Mouse (Mus musculus): ENCODE measurements around the gene Limch1. TPM values are rescaled to one million over a fixed set of nuclear protein-coding genes. Genes with fewer than 3 reads are reported as not detected.

Limch1 gene
- polyA plus RNA-seq, 1 experiment from 2014 or later = 16.1 TPM

DNA sequence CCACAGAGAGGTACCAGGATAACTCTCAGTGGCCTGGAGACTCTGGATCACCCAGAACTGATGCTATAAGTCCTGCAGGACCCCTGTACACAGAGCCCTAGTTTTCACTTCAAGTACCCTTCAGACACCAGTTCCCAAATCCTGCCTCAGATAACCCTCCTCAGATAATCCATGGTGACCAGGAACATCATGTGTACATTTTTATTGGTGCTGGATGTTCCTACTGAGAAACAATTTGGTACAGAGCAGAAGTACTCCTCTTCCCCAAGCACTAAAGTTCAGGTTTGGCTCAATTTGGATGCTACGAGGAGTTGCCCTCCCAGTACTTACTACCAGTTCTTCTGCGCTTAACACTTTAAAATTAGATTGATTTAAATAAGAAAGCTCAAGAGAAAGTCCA lies 348.4 kb downstream of the Limch1 start:
- H3K4me2 ChIP-seq (ENCODE audit: low read length) = peak overlapping the region; percentile 20; the same call in 1 of the 2 replicates
- 9% methylated on average over 2 of the region's 2 CpGs for WGBS
- ATAC-seq (replicated peaks; ENCODE audit: low FRiP score, low TSS enrichment, low read depth) = no peak

DNA sequence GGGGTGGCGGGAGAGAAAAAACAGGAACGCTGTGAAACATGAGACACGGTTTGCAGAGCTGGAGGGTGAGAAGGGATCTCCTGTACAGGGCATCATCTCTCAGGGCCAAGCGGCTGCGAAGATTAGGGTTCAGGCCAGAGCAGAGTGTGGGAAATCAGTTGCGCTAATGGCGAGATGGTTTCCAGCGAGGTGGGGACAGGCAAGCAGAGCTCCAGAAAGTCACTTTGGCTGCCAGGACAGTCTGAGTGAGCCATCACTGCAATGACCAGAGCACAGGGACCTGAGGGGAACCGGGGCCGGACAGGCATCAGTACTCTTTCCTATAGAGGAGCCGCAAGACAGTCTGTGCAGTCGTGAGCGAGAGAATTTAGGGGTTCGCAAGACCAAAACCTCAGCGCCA lies 349.5 kb downstream of the Limch1 start:
- Histone ChIP-seq H3K4me3 (ENCODE audit: low read depth, low read length) (peak overlapping the region; percentile 34), H3K27ac (ENCODE audit: low read depth) (peak overlapping the region; percentile 64), H3K27me3 (replicated peaks; ENCODE audit: control insufficient read depth, insufficient read depth, low read length) (peaks cover 100% of the 10 kb centered on the region), H3K9ac (ENCODE audit: low read length) (peak overlapping the region; percentile 53), H3K4me2 (ENCODE audit: low read length) (no peak overlapping the region), H3K4me1 (replicated peaks; ENCODE audit: control insufficient read depth, insufficient read depth, low read length) (no peaks in the 10 kb centered on the region), H3K36me3 (ENCODE audit: control insufficient read depth, insufficient read depth, low read length) (no peaks in the 10 kb centered on the region), H3K9me3 (ENCODE audit: control insufficient read depth, low read length) (no peaks in the 10 kb centered on the region)
- peak; percentile 67 for DNase-seq (ENCODE audit: low spot score)
- ATAC-seq (replicated peaks; ENCODE audit: low FRiP score, low TSS enrichment, low read depth) = no peak
- under 1% methylated on average over 15 of the region's 15 CpGs for WGBS

More for the DNA sequence above, 348.4 kb downstream of the Limch1 start:
- Histone ChIP-seq H3K27ac (ENCODE audit: low read depth) (0 out of 2 replicates have a peak overlapping the region, but pooled peaks have one; percentile 5), H3K36me3 (ENCODE audit: control insufficient read depth, insufficient read depth, low read length) (no peaks in the 10 kb centered on the region), H3K4me3 (ENCODE audit: low read depth, low read length) (peak overlapping the region; percentile 8; the same call in 1 of the 2 replicates), H3K27me3 (replicated peaks; ENCODE audit: control insufficient read depth, insufficient read depth, low read length) (peaks cover 100% of the 10 kb centered on the region), H3K9me3 (ENCODE audit: control insufficient read depth, low read length) (no peaks in the 10 kb centered on the region), H3K4me1 (replicated peaks; ENCODE audit: control insufficient read depth, insufficient read depth, low read length) (no peaks in the 10 kb centered on the region), H3K9ac (ENCODE audit: low read length) (no peak overlapping the region)
- no peak for DNase-seq (ENCODE audit: low spot score)

DNA sequence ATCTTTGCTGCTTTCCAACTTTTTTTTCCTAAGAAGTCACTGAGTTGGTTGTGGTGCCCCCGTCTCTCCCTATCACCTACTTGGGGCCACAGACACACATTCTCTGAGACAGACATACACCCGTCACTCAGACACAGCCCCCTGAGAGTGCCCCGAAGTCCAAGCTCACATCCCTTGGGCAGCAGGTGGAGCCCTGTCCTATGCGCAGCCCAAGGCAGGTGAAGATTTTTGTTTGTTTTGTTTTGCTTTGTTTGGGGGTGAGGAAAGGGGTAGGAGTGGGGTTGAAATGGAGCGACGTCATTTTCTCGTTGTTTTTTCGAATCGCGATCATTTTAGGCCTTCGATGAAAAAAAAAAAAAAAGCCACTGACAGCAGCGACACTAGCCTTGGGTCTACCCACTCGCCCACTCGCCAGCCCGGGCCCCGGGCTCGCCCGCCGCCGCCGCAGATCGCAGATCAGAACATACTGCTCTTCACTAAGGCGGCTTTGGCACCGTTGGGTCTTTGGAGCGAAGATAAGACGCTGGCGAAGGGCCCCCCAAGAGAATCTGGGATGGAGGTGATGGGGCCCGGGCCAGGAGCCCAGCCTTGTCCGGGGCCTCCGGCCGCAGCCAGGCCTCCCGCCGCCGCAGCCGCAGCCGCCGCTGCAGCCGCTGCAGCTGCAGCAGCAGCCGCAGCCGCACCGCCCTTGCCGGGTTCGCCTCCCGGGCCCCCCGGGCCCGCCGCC lies 350.2 kb downstream of the Limch1 start:
- peak; percentile 64 for DNase-seq (ENCODE audit: low spot score)
- peak overlapping the region; percentile 64; the same call in 1 of the 2 replicates for H3K27ac ChIP-seq (ENCODE audit: low read depth)
- H3K27me3 ChIP-seq (replicated peaks; ENCODE audit: control insufficient read depth, insufficient read depth, low read length) = peaks cover 100% of the 10 kb centered on the region
- no peaks in the 10 kb centered on the region for H3K4me1 ChIP-seq (replicated peaks; ENCODE audit: control insufficient read depth, insufficient read depth, low read length)
- ATAC-seq (replicated peaks; ENCODE audit: low FRiP score, low TSS enrichment, low read depth) = no peak
- no peaks in the 10 kb centered on the region for H3K9me3 ChIP-seq (ENCODE audit: control insufficient read depth, low read length)
- under 1% methylated on average over 44 of the region's 47 CpGs for WGBS
- peak overlapping the region; percentile 34 for H3K4me3 ChIP-seq (ENCODE audit: low read depth, low read length)
- H3K9ac ChIP-seq (ENCODE audit: low read length) = peak overlapping the region; percentile 53
- H3K36me3 ChIP-seq (ENCODE audit: control insufficient read depth, insufficient read depth, low read length) = no peaks in the 10 kb centered on the region
- peak overlapping the region; percentile 39 for H3K4me2 ChIP-seq (ENCODE audit: low read length)

DNA sequence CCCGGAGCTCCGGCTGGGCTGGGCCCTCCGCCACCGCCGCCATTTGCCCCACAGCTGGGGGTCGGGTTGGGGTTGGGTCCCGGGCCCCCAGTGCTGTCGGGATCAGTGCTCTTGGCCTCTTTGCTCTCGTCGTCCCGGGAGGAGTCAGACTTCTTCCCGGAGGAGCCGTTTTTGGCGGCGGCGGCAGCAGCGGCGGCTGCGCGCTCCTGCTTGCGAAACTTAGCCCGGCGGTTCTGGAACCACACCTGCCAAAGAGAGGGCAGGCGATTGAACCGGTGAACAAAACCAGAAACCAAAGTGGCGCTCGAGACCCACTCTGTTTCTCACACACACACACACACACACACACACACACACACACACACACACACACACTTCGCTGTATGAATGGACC lies 350.7 kb downstream of the Limch1 start:
- 0% methylated on average over 27 of the region's 28 CpGs for WGBS
- H3K9me3 ChIP-seq (ENCODE audit: control insufficient read depth, low read length) = no peaks in the 10 kb centered on the region
- ATAC-seq (replicated peaks; ENCODE audit: low FRiP score, low TSS enrichment, low read depth) (no peak), DNase-seq (ENCODE audit: low spot score) (peak; percentile 78)
- peak overlapping the region; percentile 39 for H3K4me2 ChIP-seq (ENCODE audit: low read length)
- peak overlapping the region; percentile 34 for H3K4me3 ChIP-seq (ENCODE audit: low read depth, low read length)
- H3K4me1 ChIP-seq (replicated peaks; ENCODE audit: control insufficient read depth, insufficient read depth, low read length) = no peaks in the 10 kb centered on the region
- H3K36me3 ChIP-seq (ENCODE audit: control insufficient read depth, insufficient read depth, low read length) = no peaks in the 10 kb centered on the region
- peak overlapping the region; percentile 64; the same call in 1 of the 2 replicates for H3K27ac ChIP-seq (ENCODE audit: low read depth)
- H3K9ac ChIP-seq (ENCODE audit: low read length) = peak overlapping the region; percentile 53
- peaks cover 100% of the 10 kb centered on the region for H3K27me3 ChIP-seq (replicated peaks; ENCODE audit: control insufficient read depth, insufficient read depth, low read length)

DNA sequence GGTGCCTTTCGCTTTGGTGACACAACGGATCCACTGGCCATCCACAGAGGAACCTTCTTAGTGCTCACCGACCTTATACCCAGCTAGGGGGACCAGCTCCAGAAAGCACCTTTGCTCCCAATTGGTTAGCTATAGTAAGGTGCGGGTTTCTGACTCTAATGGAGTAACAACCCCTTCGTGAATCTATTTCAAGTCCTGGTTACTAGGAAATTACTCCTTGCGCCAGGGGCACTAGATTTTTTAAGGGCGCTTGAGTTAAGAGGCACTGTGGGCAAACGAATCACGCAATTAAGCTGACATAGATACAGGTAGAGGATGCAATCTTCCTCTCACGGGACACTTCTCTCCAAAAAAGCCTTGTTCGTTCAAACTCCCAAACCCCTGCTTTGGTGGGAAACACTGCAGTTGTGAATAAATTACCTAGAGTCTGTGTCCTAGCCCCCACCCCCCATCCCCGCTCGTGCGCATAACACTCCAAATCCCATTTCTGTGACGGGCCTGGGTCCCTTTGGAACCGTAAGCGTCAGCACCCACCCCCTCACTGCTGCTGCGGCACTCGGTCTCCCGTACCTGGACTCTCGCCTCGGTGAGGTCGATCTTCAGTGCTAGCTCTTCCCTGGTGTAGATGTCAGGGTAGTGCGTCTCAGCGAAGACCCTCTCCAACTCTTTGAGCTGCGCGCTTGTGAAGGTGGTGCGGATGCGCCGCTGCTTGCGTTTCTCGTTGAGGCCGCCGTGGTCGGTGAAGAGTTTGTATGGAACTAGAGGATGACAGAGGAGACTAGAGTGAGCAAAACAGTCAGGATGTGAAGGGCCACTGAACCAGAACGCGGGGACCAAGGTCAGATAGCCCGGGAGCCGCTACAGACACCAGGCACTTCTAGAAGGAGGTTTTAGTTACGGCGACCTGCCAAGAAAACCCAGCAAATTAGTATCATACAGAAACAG lies 351.8 kb downstream of the Limch1 start:
- peak overlapping the region; percentile 34 for H3K4me3 ChIP-seq (ENCODE audit: low read depth, low read length)
- H3K4me1 ChIP-seq (replicated peaks; ENCODE audit: control insufficient read depth, insufficient read depth, low read length) = no peaks in the 10 kb centered on the region
- peak overlapping the region; percentile 39 for H3K27ac ChIP-seq (ENCODE audit: low read depth)

DNA sequence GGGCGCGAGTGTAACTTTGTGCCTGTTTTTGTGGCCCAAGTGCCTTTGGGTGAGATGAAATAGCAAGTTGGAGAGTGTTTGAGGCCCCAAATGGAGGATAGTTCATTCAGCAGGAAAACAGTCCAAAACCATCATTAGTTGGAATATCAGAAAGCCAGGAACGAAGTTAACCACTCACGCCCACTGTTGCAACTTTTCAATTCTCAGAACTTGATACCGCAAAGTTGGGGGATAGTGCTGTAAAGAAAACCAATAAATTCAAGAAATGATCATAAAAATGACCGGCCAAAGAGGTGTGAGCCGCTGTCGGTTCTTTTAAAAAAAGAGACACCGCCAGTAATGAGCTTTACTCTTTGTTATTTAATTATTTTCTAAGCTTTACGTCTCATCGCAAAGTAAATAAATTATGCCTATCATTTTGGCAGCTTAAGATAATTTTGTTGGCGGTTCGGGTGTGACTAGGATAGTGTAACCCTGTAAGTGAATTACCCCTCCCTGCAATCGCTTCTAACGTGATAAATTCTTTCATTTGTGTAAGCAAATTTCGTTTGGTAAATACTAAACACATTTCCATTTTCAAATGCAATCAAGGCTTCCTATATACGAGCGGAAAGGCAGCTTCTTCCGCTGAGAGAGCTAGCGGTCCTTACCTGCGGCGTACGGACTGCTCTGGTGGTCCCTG lies 352.6 kb downstream of the Limch1 start:
- Histone ChIP-seq H3K9me3 (ENCODE audit: control insufficient read depth, low read length) (no peaks in the 10 kb centered on the region), H3K4me3 (ENCODE audit: low read depth, low read length) (peak overlapping the region; percentile 34; the same call in 1 of the 2 replicates), H3K4me2 (ENCODE audit: low read length) (no peak overlapping the region), H3K27me3 (replicated peaks; ENCODE audit: control insufficient read depth, insufficient read depth, low read length) (peaks cover 100% of the 10 kb centered on the region), H3K9ac (ENCODE audit: low read length) (peak overlapping the region; percentile 48), H3K27ac (ENCODE audit: low read depth) (peak overlapping the region; percentile 39), H3K4me1 (replicated peaks; ENCODE audit: control insufficient read depth, insufficient read depth, low read length) (no peaks in the 10 kb centered on the region), H3K36me3 (ENCODE audit: control insufficient read depth, insufficient read depth, low read length) (no peaks in the 10 kb centered on the region)
- DNase-seq (ENCODE audit: low spot score) = no peak
- no peak for ATAC-seq (replicated peaks; ENCODE audit: low FRiP score, low TSS enrichment, low read depth)
- WGBS = 3% methylated on average over 23 of the region's 23 CpGs

More for the DNA sequence above, 351.8 kb downstream of the Limch1 start:
- peaks cover 100% of the 10 kb centered on the region for H3K27me3 ChIP-seq (replicated peaks; ENCODE audit: control insufficient read depth, insufficient read depth, low read length)
- H3K4me2 ChIP-seq (ENCODE audit: low read length) = no peak overlapping the region
- ATAC-seq (replicated peaks; ENCODE audit: low FRiP score, low TSS enrichment, low read depth) = no peak
- DNase-seq (ENCODE audit: low spot score) = peak; percentile 79
- peak overlapping the region; percentile 48 for H3K9ac ChIP-seq (ENCODE audit: low read length)
- H3K9me3 ChIP-seq (ENCODE audit: control insufficient read depth, low read length) = no peaks in the 10 kb centered on the region
- 2% methylated on average over 41 of the region's 41 CpGs for WGBS
- H3K36me3 ChIP-seq (ENCODE audit: control insufficient read depth, insufficient read depth, low read length) = no peaks in the 10 kb centered on the region

DNA sequence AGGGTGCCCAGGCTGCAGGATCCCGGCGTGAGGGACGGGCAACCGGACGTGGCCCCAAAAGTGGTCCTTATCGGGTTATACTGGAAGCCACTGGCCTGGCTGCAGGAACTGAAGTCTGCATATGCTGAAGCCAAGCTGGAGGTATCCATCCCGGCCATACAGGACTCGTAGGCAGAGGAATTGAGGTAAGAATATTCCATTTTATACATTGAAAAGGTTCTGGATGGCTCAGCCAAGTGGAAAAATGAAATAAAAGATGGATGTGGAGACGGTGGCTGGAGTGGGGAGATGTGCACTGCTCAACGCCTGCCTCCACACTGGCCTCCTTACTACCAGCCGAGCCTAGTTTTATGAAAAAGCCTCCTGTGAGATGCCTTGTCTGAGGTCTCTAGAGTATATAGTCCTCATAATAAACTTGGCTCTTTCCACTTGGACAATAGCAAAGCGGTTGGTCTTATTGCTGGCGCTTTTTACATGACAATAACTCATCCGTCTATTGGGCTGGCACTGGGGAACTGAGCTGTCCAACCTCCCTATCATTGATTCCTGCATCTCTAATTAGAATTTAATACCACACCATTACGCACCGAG lies 353.2 kb downstream of the Limch1 start, which contains the start of gene Phox2b:
TSS of gene Phox2b (minus strand) at position 569 of the 591 bp plus-strand sequence.
- Histone ChIP-seq H3K9ac (ENCODE audit: low read length) (peak within 1 kb of the TSS; percentile 48), H3K27me3 (replicated peaks; ENCODE audit: control insufficient read depth, insufficient read depth, low read length) (peaks cover 100% of the 10 kb centered on the region), H3K9me3 (ENCODE audit: control insufficient read depth, low read length) (no peaks in the 10 kb centered on the region), H3K4me2 (ENCODE audit: low read length) (no peak within 1 kb of the TSS; the same call in 1 of the 2 replicates), H3K36me3 (ENCODE audit: control insufficient read depth, insufficient read depth, low read length) (no peaks in the 10 kb centered on the region), H3K4me3 (ENCODE audit: low read depth, low read length) (peak within 1 kb of the TSS; percentile 34; the same call in 1 of the 2 replicates), H3K4me1 (replicated peaks; ENCODE audit: control insufficient read depth, insufficient read depth, low read length) (no peaks in the 10 kb centered on the region), H3K27ac (ENCODE audit: low read depth) (peak within 1 kb of the TSS; percentile 39)
- ATAC-seq (replicated peaks; ENCODE audit: low FRiP score, low TSS enrichment, low read depth) (no peak; the same call in 1 of the 2 replicates), DNase-seq (ENCODE audit: low spot score) (peak; percentile 85)
- WGBS = 3% methylated on average over 16 of the region's 16 CpGs
